In the genomic region with DNA sequence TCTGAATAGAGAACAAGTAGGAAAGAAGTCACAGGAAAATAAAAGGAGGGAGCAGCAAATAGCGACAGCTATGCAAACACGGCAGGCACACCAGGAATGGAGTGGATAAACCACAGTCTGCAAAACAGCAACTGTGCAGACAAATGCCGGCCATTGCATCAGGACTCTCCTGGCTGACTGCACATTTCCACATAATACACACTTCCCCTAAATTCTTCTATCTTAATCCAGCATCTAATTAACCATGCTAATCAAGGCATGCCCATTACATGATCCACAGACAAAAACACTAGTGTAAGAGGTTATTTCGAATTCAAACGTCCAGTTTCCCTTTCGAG, we compare ENCODE assay signal across 18 mouse cellular contexts.
DNase-seq lines count a peak whose midpoint lies in the region; ATAC-seq and TF ChIP-seq lines count a peak whose summit lies in the region.
"Had no signal": no experiment of that assay in that cellular context is flagged by ENCODE, and none has a peak within 500 bp of the region (broad histone marks: within the 10 kb centered on the region; RNA-seq: fewer than 3 reads in every experiment).

No protein-coding gene starts in this region.

- H3K4me2 ChIP-seq in hindbrain, embryonic 13.5 days = no peak overlapping the region
- peak overlapping the region; percentile 9; the same call in 1 of the 2 replicates for H3K4me2 ChIP-seq in midbrain, embryonic 14.5 days (ENCODE audit: low read length)
- no peak overlapping the region for H3K4me2 ChIP-seq in lung, postnatal 0 days (replicated peaks; ENCODE audit: low read depth, low read length)
- H3K4me2 ChIP-seq: limb, embryonic 12.5 days; liver, embryonic 13.5 days; lung, embryonic 15.5 days had no signal

- WGBS in hindbrain, embryonic 13.5 days = 64% methylated on average over 6 of the region's 6 CpGs
- WGBS in hindbrain, embryonic 10.5 days = 79% methylated on average over 6 of the region's 6 CpGs
- whole genome bisulfite sequencing in midbrain, embryonic 14.5 days = 62% methylated on average over 6 of the region's 6 CpGs
- WGBS in lung, postnatal 0 days = 67% methylated on average over 6 of the region's 6 CpGs

- intact Hi-C loops in heart, postnatal 25 days (cut with DNase I) = no loop called here

- no peaks in the 10 kb centered on the region for H3K9me3 ChIP-seq in hindbrain, embryonic 13.5 days
- no peaks in the 10 kb centered on the region for H3K9me3 ChIP-seq in hindbrain, embryonic 10.5 days
- no peaks in the 10 kb centered on the region for H3K9me3 ChIP-seq in midbrain, embryonic 14.5 days (ENCODE audit: control insufficient read depth, low read length)
- no peaks in the 10 kb centered on the region for H3K9me3 ChIP-seq in lung, postnatal 0 days (ENCODE audit: low read length)
- H3K9me3 ChIP-seq: limb, embryonic 12.5 days; liver, embryonic 13.5 days; lung, embryonic 15.5 days had no signal

- ATAC-seq in hindbrain, embryonic 13.5 days (ENCODE audit: low FRiP score) = no peak
- ATAC-seq in midbrain, embryonic 14.5 days (ENCODE audit: low FRiP score, low TSS enrichment) = no peak
- no peak for ATAC-seq in lung, postnatal 0 days

- no peak for TF ChIP-seq POLR2A in brain, embryonic 14.5 days (IDR thresholded peaks at IDR 0.05; ENCODE audit: borderline replicate concordance, extremely low read depth, insufficient read depth, insufficient read length, poor library complexity, severe bottlenecking)

- peaks cover 16% of the 10 kb centered on the region for H3K4me1 ChIP-seq in hindbrain, embryonic 13.5 days (replicated peaks)
- no peaks in the 10 kb centered on the region for H3K4me1 ChIP-seq in hindbrain, embryonic 10.5 days (replicated peaks)
- peaks cover 6% of the 10 kb centered on the region; the same call in 1 of the 2 replicates for H3K4me1 ChIP-seq in midbrain, embryonic 14.5 days (ENCODE audit: control insufficient read depth, insufficient read depth, low read length)
- H3K4me1 ChIP-seq in lung, postnatal 0 days (ENCODE audit: insufficient read depth, low read depth, low read length) = no peaks in the 10 kb centered on the region
- H3K4me1 ChIP-seq: limb, embryonic 12.5 days; liver, embryonic 13.5 days; lung, embryonic 15.5 days had no signal

- TF ChIP-seq CTCF in brain, embryonic 14.5 days (IDR thresholded peaks at IDR 0.05; ENCODE audit: borderline replicate concordance, extremely low read depth, insufficient read depth, insufficient read length) = no peak
- TF ChIP-seq CTCF in lung, postnatal 0 days (IDR thresholded peaks at IDR 0.05) = no peak

- peak overlapping the region; percentile 75 for H3K27ac ChIP-seq in hindbrain, embryonic 13.5 days
- no peak overlapping the region for H3K27ac ChIP-seq in hindbrain, embryonic 10.5 days
- peak overlapping the region; percentile 9; the same call in 1 of the 2 replicates for H3K27ac ChIP-seq in midbrain, embryonic 14.5 days (replicated peaks; ENCODE audit: low read depth, low read length)
- no peak overlapping the region for H3K27ac ChIP-seq in lung, postnatal 0 days (ENCODE audit: low read length)
- H3K27ac ChIP-seq: limb, embryonic 12.5 days; liver, embryonic 13.5 days; lung, embryonic 15.5 days had no signal

- no peak for TF ChIP-seq EP300 in lung, postnatal 0 days (IDR thresholded peaks at IDR 0.05)

- H3K9ac ChIP-seq in hindbrain, embryonic 13.5 days = no peak overlapping the region
- H3K9ac ChIP-seq in midbrain, embryonic 14.5 days (replicated peaks; ENCODE audit: low read length) = 0 out of 2 replicates have a peak overlapping the region, but pooled peaks have one; percentile 17
- H3K9ac ChIP-seq in lung, postnatal 0 days (replicated peaks; ENCODE audit: low read depth) = no peak overlapping the region
- H3K9ac ChIP-seq: limb, embryonic 12.5 days; liver, embryonic 13.5 days; lung, embryonic 15.5 days had no signal

- no peaks in the 10 kb centered on the region for H3K27me3 ChIP-seq in hindbrain, embryonic 13.5 days
- no peaks in the 10 kb centered on the region for H3K27me3 ChIP-seq in hindbrain, embryonic 10.5 days (ENCODE audit: insufficient read depth, poor library complexity, severe bottlenecking)
- no peaks in the 10 kb centered on the region for H3K27me3 ChIP-seq in midbrain, embryonic 14.5 days (ENCODE audit: control insufficient read depth, insufficient read depth, low read length)
- H3K27me3 ChIP-seq in lung, postnatal 0 days (replicated peaks; ENCODE audit: insufficient read depth, low read length) = no peaks in the 10 kb centered on the region
- H3K27me3 ChIP-seq: limb, embryonic 12.5 days; liver, embryonic 13.5 days; lung, embryonic 15.5 days had no signal

- H3K4me3 ChIP-seq in hindbrain, embryonic 13.5 days = no peak overlapping the region
- no peak overlapping the region for H3K4me3 ChIP-seq in hindbrain, embryonic 10.5 days
- H3K4me3 ChIP-seq in midbrain, embryonic 14.5 days (replicated peaks; ENCODE audit: low read depth, low read length) = no peak overlapping the region
- no peak overlapping the region for H3K4me3 ChIP-seq in lung, postnatal 0 days (ENCODE audit: low read depth, low read length)
- H3K4me3 ChIP-seq: limb, embryonic 12.5 days; liver, embryonic 13.5 days; lung, embryonic 15.5 days had no signal

- peak; percentile 58 for DNase-seq in heart, adult 11 months
- DNase-seq in heart, postnatal 25 days (ENCODE audit: low spot score) = no peak
- DNase-seq in hindbrain, embryonic 10.5 days (ENCODE audit: low spot score) = no peak
- peak; percentile 38 for DNase-seq in brain, embryonic 14.5 days (ENCODE audit: low read depth)
- DNase-seq in midbrain, embryonic 14.5 days = no peak
- DNase-seq in ovary, postnatal 10 days (ENCODE audit: low spot score) = no peak
- no peak for DNase-seq in lung, postnatal 0 days (ENCODE audit: low spot score)
- DNase-seq: adrenal gland, postnatal 10 days; cerebellum, adult 11-12 months; cerebellum, postnatal 36 days; gastrocnemius, postnatal 14 days; kidney, adult 18-20 months; kidney, postnatal 10 days; liver, embryonic 13.5 days; right cerebral cortex, adult 18-20 months had no signal

- H3K36me3 ChIP-seq in hindbrain, embryonic 13.5 days = no peaks in the 10 kb centered on the region
- no peaks in the 10 kb centered on the region for H3K36me3 ChIP-seq in hindbrain, embryonic 10.5 days
- no peaks in the 10 kb centered on the region for H3K36me3 ChIP-seq in midbrain, embryonic 14.5 days (ENCODE audit: control insufficient read depth, insufficient read depth, low read length)
- no peaks in the 10 kb centered on the region for H3K36me3 ChIP-seq in lung, postnatal 0 days (ENCODE audit: insufficient read depth, low read length)
- H3K36me3 ChIP-seq: limb, embryonic 12.5 days; liver, embryonic 13.5 days; lung, embryonic 15.5 days had no signal

Comparison
In these comparisons a context has a peak if more than half of its experiments do, and no peak if none do; other contexts are left out.
1. DNase-seq: peak in heart, adult 11 months (single experiment) and brain, embryonic 14.5 days (single experiment); none in heart, postnatal 25 days (single experiment), hindbrain, embryonic 10.5 days (single experiment), midbrain, embryonic 14.5 days (single experiment), ovary, postnatal 10 days (single experiment) and lung, postnatal 0 days (single experiment).
2. H3K27ac ChIP-seq: peak in hindbrain, embryonic 13.5 days (single experiment) and midbrain, embryonic 14.5 days (single experiment); none in hindbrain, embryonic 10.5 days (single experiment) and lung, postnatal 0 days (single experiment).